Mouse (Mus musculus) gastrocnemius, postnatal 10 days (tissue): ENCODE measurements around the gene Rb1. TPM values are rescaled to one million over a fixed set of nuclear protein-coding genes. Genes with fewer than 3 reads are reported as not detected.
A peak's percentile ranks its signal among the peaks of the same experiment; 100 is the strongest.

Experiments used
- DNase-seq: peaks from one replicate; pipeline ENCODE4 v3.0.0; 2021; ENCODE audit warnings: mixed read lengths
- total RNA-seq, 2 experiments: library from RNA; stranded (reverse); gene quantifications; 2 replicates each; pipeline ENCODE4 v1.2.3; 2021

Gene Rb1
- total RNA-seq, 2 experiments from 2014 or later: 24.7 to 31.0 TPM

- no peak for DNase-seq
Observed at GRCm38 (mm10) chr14:73336316-73337080, 10.9 kb upstream of the Rb1 start.

GRCm38 (mm10) chr14:73334926-73335805 is 9.5 kb upstream of the Rb1 start:
- no peak for DNase-seq

- no peak for DNase-seq
Observed at GRCm38 (mm10) chr14:73333880-73334279, 8.3 kb upstream of the Rb1 start.

- DNase-seq: no peak
Observed at GRCm38 (mm10) chr14:73331386-73331785, 5.8 kb upstream of the Rb1 start.

GRCm38 (mm10) chr14:73329871-73330270 is 4.2 kb upstream of the Rb1 start:
- no peak for DNase-seq

- no peak for DNase-seq
Observed at GRCm38 (mm10) chr14:73326511-73326910, 889 bp upstream of the Rb1 start.

GRCm38 (mm10) chr14:73324634-73325455 is 777 bp downstream of the Rb1 start:
- peak; percentile 58 for DNase-seq

GRCm38 (mm10) chr14:73323965-73324364 is 1.7 kb downstream of the Rb1 start:
- no peak for DNase-seq

- no peak for DNase-seq
Observed at GRCm38 (mm10) chr14:73322142-73322541, 3.5 kb downstream of the Rb1 start.

GRCm38 (mm10) chr14:73316933-73317332 is 8.7 kb downstream of the Rb1 start:
- no peak for DNase-seq

- DNase-seq: no peak
Observed at GRCm38 (mm10) chr14:73313864-73314263, 11.8 kb downstream of the Rb1 start.

GRCm38 (mm10) chr14:73313396-73313795 is 12.2 kb downstream of the Rb1 start:
- no peak for DNase-seq

GRCm38 (mm10) chr14:73312909-73313308 is 12.7 kb downstream of the Rb1 start:
- no peak for DNase-seq

- DNase-seq: no peak
Observed at GRCm38 (mm10) chr14:73307490-73307889, 18.1 kb downstream of the Rb1 start.

GRCm38 (mm10) chr14:73303193-73303592 is 22.4 kb downstream of the Rb1 start:
- DNase-seq: peak; percentile 15

GRCm38 (mm10) chr14:73301856-73302255 is 23.8 kb downstream of the Rb1 start:
- DNase-seq: no peak

- DNase-seq: no peak
Observed at GRCm38 (mm10) chr14:73295512-73295911, 30.1 kb downstream of the Rb1 start.

- no peak for DNase-seq
Observed at GRCm38 (mm10) chr14:73293616-73294015, 32.0 kb downstream of the Rb1 start.

GRCm38 (mm10) chr14:73292434-73292833 is 33.2 kb downstream of the Rb1 start:
- no peak for DNase-seq

- no peak for DNase-seq
Observed at GRCm38 (mm10) chr14:73289915-73290314, 35.7 kb downstream of the Rb1 start.

- DNase-seq: no peak
Observed at GRCm38 (mm10) chr14:73280996-73281395, 44.6 kb downstream of the Rb1 start.

- no peak for DNase-seq
Observed at GRCm38 (mm10) chr14:73279096-73279495, 46.5 kb downstream of the Rb1 start.
